Mouse (Mus musculus): ENCODE results near the gene Hoxc13.

Gene Hoxc13

DNA sequence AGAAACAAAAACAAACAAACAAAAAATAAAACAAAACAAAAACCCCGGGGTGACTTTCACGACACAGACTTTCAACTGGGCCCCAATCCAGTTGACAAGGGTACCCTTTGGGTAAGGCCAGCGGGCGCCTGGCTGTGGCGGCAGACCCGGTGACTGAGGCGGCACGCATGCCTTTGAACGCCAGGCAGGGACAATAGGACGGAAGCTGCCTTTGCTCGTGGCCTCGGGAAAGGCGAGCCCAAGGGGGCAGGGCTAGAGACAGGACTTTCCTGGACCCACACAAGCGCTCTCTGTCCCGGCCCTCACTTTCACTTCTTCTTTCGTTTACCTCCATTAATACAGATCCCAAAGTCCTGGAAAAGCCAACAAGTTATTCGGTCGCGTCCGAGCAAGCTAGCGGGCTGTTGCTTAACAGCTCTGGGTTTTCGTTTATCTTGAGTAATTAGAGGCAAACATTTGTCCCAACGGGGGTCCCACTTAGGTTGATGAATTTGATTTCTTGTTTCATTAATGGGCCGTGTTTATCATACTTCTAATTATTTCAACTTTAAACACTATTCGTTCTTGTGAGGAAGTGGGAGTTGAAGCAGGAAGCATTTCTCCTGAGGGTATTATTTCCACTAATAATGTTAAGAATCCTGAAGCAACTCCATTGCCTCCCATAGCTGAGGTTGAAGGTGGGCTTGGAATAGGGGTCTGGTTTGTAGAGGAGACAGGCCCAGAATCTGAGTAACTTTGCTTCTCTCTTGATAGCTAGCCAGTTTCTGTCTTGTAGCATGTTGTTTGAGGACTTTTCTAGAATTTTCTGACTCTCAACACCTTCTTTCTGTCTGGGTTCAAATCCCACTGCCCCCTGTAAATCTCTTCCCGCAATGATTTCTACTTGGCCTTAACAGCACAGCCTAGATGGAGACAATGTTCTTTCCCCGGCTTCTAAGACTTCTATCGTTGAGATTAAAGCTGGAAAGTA, 43.1 kb downstream of the Hoxc13 start:
- peak; percentile 79 for DNase-seq (ENCODE audit: low spot score)

DNA sequence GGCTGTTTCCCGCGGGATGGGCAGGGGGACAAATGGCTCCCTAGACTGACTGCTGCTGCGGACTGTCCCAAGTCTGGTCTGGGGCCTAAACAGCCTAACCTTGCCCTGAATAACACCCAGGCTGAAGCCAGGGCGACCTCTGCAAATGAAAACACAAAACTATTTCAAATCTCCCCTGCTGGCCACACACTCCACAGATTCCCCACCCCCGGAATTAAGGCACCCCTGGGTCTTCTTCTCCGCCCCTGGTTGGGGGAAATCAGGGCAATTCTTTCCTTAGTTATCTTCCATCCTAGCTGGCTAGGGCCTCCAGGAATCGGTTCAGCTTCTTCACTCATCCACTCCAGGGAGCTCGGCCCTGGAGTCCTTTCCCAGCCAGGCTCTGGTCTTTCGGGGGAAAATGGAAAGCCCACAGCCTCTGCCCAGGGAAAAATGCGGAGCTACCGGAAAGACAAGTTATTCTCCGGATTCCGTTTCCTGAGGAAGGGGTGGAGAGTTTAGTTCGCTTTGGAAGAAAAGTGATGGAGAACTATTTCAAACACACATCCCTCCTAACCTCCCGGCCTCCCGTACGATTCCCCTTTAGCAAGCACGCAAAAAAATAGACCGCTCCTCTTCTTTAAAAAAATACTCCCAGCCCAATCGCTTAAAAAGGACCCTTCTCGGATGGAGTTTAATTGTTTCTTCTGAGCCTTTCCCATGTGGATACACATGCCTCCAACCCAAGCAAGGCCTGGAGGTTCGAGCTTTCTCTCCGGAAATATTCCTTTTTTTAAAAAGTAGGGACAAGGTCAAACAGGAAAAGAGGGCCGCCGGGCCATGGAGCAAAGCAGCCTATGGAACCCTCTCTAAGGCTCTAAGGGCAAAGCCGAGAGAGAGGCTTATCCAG, 44.3 kb downstream of the Hoxc13 start:
- DNase-seq (ENCODE audit: low spot score) = no peak

DNA sequence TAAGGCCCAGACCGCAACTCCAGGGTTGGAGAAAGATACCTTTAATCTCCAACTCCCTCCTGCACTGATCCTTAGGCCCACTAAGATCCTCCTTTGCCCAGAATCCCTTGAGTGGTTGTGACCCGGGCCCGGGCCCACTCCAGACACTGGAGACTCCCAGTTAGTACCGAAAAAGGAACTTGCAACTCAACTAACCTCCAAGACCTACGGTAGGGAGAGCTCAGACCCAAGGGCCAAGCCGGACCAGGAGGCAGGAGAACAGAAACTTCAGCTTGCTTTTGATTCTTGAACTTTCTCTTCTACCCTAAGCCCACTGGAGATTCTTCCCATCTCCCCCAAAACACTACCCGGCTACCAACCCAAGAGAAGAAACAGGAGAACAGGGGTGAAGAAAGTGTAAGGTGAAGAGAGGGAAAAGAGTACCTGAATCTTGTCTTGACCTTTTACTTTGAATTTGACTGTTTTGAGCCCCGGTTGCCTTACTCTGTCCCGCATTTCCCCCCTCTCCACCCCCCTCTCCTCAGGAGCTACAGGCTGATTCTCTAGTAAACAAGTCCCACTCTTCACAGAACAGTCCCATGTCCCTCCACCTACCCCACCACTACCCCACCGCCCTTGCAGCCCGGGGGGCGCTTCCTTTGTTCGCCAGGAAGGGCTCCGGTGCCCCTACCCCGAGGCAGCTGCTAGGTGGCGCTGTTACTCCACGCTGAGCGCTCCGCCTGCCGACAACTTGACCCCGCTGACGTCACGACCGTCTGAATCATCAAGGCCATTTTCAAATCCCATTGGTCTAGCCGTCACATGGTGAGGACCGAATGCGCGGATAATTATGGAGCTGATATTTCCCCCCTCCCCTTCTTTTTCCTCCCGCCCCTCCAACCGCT, 45.2 kb downstream of the Hoxc13 start:
- DNase-seq (ENCODE audit: low spot score) = peak; percentile 99

DNA sequence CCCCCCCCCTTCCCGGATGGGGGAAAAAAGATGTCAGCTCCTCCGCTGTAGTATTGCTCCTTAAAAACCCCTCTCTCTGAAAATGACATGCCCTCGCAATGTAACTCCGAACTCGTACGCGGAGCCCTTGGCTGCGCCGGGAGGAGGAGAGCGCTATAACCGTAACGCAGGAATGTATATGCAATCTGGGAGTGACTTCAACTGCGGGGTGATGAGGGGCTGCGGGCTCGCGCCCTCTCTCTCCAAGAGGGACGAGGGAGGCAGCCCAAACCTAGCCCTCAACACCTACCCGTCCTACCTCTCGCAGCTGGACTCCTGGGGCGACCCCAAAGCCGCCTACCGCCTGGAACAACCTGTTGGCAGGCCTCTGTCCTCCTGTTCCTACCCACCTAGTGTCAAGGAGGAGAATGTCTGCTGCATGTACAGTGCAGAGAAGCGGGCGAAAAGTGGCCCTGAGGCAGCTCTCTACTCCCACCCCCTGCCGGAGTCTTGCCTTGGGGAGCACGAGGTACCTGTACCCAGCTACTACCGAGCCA, 45.9 kb downstream of the Hoxc13 start, which contains the start of gene Hoxc10:
Gene Hoxc10 (plus strand): TSS at position 21 of the 536 bp plus-strand sequence.
- peak; percentile 79 for DNase-seq (ENCODE audit: low spot score)

DNA sequence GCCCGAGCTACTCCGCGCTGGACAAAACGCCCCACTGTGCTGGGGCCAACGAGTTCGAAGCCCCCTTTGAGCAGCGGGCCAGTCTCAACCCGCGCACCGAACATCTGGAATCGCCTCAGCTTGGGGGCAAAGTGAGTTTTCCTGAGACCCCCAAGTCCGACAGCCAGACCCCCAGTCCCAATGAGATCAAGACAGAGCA, 46.3 kb downstream of the Hoxc13 start, which contains the start of gene Hoxc5:
Gene Hoxc5 (plus strand): TSS at position 132 of the 199 bp plus-strand sequence.
- DNase-seq (ENCODE audit: low spot score) = no peak

DNA sequence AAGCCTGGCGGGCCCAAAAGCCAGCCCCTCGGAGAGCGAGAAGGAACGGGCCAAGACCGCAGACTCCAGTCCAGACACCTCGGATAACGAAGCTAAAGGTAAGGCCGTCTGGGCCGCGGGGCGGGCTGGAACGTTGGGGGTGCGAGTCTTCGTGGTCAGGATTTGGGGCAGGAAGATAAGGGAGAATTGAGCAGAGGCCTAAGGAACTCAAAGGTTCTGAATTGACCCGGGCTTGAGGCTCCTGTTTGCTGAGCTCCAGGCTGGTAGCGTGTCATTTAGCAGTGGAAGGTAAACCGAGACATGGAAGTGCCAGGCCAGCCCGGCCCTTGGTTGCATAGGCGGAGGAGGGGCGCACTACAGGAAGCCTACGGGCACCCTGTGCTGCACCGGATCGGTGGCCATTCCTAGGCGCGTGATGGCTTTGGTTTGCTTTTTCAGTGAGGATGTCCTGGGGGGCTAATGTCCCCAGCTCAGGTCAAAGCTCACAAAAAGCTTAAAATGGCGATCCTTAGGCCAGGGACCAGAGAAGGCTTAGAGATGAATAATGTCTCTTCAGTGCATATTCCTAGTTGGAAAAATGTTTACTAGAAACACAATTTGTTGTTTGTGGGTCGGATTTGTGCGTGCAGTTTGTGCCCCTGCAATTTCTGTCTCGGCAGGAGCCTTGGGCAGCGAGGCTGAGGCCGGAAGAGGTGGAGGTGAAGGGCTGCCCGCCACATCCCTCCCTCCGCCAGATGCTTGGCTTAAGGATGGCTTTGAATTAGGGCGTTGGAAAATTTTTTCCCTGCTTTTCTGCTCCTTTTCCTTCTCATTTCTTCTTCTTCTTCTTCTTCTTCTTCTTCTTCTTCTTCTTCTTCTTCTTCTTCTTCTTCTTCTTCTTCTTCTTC, 46.9 kb downstream of the Hoxc13 start:
- peak; percentile 74 for DNase-seq (ENCODE audit: low spot score)

DNA sequence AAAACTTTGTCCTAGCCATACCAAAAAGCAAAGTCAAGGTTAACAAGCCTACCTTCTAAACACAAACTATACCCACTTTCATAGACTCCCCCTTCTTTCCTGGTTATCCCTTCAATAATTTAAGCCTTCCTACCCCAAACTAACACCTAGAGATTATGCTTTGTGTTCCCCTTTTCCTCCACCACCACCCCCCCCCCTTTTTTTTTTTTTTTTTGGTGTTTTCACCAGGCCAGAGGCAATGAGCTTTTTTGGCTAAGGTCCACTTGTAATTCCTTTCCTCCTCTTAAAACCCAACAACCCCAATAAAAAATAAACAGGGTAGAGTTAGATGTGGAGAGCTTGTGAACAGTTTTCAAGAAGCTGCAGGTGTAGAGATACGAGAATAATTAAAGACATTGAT, 48.4 kb downstream of the Hoxc13 start:
- DNase-seq (ENCODE audit: low spot score) = no peak

DNA sequence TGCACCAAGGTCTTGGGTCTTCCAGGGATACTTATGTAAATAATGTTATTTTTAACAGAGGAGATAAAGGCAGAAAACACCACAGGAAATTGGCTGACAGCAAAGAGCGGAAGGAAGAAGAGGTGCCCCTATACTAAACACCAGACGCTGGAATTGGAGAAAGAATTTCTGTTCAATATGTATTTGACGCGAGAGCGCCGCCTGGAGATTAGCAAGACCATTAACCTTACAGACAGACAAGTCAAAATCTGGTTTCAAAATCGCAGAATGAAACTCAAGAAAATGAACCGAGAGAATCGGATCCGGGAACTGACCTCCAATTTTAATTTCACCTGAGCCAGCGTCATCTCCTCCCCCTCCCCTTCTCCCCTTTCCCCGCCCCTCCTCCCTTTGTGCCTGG, 49.8 kb downstream of the Hoxc13 start:
- DNase-seq (ENCODE audit: low spot score) = no peak

DNA sequence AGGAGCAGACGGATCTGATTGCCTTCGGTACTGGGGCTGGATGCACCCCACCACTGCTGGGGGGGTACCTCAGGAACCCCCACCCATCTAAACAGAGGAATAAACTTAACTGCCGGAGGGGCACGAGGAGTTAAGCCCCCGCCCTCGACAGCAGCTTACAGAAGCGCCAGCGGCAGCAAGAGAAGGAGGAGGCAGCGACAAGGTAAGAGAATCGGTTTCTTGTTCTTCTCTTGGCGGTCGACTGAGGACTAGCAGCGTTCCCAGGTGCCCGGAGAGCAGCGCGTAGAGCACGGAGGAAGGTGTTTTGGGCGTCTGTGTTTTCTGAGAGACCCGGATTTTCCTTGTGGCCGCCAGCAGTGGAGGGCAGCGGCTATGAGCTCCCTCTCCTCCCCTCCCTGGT, 51.4 kb downstream of the Hoxc13 start:
- no peak for DNase-seq (ENCODE audit: low spot score)

DNA sequence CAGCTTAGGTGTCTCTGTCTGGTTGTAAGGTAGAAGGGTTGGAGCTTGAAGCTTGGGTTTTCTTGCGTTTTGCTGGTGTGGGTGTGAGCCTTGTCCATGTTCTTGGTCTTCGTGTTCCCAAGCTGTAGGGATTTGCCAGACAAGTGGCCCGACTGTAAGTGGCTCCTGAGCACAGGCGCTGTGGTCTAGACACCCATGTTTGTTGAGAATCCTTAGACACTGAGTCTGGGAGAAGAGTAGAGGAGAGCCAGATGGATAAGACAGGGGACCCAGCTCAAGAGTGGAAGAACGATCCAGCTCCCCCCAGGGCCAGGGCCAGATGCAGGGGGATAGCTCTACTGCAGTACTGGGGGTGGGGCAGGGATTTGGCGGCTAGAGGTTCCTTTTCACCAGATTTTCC, 51.9 kb downstream of the Hoxc13 start:
- no peak for DNase-seq (ENCODE audit: low spot score)

DNA sequence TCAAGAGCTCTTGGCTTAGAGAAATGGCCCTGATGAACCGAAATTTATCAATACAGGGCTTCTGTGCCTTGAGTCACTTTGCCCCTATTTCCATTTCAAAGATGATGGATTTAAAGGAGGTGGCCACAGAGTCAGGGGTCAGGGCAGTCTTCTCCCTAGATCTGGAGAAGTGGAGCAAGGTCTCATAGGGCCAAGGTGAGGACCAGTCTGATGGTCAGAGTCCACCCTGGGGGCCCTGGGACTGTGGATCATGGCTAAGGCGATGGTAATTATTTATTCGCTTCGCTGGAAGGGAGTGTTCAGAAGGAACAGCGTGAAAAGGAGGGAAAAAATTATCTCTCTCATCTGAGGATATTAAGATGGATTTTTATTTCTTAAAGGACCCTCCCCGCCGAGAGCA, 54.1 kb downstream of the Hoxc13 start:
- DNase-seq (ENCODE audit: low spot score) = no peak

DNA sequence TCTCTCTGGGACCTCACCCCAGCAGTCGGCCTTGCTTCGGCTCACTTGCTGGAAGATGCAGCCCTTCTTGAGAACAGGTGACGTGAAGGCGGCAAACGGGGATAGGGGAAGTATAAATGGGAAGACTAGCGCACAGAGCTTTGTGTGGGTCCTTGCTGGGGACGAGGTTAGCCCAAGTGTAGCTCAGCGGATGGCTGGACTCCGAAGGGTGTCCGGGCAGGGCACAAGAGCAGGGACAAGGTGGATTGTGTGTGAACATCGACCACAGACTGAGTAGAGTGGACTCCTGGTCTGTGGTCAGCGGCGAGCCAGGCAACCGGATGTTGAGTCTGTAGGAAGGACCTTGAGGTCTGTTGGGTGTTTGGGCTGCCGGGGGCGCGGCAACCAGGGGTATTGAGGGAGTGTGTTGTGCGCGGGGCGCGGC, 54.8 kb downstream of the Hoxc13 start:
- peak; percentile 71 for DNase-seq (ENCODE audit: low spot score)

DNA sequence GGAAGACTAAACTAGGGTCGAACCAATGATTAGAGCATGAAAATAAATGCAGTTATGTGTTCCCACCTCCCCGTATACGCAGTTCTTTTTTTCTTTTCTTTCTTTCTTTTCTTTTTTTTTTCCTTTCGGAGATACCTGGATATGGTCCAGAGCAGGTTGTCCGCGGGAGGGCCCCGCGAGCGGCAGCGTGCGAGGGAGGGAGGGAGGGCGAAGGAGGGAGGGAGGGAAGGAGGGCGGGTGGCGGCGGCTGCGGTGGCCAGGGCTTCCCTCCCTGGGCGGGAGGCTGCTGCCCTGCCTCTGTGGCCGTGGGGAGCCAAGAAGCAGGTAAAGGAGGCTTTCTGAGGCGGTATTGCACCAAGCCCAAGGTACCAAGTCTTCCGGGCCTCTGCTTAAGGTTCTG, 55.3 kb downstream of the Hoxc13 start, which contains the start of gene Hoxc9:
Gene Hoxc9 (plus strand): TSS at position 269 of the 400 bp plus-strand sequence.
- peak; percentile 71 for DNase-seq (ENCODE audit: low spot score)

DNA sequence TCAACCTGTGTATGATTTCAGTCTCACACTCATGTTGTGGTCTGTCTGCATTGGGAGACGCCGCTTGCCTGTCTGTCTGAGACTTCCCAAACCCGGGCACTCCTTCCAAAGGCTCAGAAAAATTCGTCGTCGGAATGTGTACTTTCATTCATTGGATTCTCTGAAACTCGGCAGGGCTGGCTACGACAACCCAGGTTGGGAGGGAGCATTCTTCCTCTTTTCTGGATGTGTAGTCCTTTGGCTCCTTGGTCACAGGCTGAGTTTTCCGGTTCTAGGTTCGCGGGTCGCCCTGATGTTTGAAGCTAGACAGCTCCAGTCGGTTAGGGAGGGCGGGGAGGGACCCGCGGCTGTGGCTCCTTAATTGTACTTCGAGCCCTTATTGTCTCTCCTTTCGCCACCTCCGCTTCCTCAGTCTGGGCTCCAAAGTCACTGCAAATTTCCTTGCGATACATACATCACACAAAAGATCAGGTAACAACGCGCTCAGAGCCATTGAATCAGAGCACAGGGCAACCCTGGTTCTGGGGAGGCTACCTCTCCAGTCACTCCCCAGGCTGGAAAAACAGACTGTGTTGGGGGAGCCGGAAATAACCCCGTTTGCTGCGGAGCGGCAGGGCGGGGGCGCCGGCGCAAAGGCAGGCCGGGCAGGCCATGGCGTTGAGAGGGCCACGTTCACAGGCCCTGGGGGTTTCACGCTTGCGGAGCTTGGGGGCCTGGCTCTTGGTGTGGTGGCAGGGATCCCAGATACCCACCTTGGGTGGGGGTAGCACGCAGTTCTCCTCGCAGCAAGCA, 55.9 kb downstream of the Hoxc13 start:
- DNase-seq (ENCODE audit: low spot score) = peak; percentile 57

DNA sequence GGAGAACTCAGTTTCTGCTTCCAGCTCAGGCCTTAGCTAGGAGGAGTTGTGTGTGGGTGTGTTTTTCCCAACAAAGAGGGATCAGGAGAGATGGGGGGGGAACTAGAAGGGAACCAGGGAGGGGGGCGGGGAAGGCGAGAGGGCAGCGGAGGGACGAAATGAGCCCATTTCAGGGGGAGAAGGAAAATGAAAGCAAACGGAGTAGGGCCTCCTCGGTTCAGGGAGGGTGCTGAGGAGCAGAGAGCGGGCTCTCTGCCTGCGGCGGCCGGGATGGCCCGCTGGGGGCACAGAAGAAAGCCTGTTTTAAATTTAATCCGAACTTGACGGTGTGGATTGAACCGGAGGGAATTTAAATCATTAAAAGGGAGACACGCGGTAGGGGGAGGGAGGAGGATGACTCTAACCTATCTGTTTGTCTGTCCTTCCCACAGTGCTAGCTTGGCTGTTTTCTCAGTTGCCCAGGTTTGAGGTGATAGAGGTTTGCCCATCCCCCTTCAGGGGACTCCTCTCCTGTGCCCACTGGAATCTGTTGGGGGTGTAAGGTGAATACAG, 56.6 kb downstream of the Hoxc13 start:
- peak; percentile 66 for DNase-seq (ENCODE audit: low spot score)

Measured in MN1 (cell line).